Mouse (Mus musculus) forebrain, embryonic 16.5 days (tissue): Measurements from ENCODE around the gene Apol10b. TPM values are rescaled to one million over a fixed set of nuclear protein-coding genes. Genes with fewer than 3 reads are reported as not detected.
"Not testable (repeated sequence)": the region's sequence is repeated elsewhere in the genome, so short reads cannot be mapped to it uniquely, and the experiment has no call there.

ENCODE experiments used
- ATAC-seq: fragments of 200-750 bp; cut with Nextera tagmentation; 2 replicates; pipeline ENCODE4 v1.8.0; 2017; ENCODE audit warnings: mild to moderate bottlenecking, moderate library complexity
- H3K27ac ChIP-seq: fragments of 300-500 bp; sonication (generic); 2 replicates; pipeline ENCODE4 v1.5.1; 2014; ENCODE audit warnings: low read length, control low read depth
- H3K27me3 ChIP-seq: fragments of 300-500 bp; sonication (generic); replicated peaks from 2 replicates; pipeline ENCODE4 v1.6.1; 2014; ENCODE audit warnings: low read length; ENCODE audit not compliant: control insufficient read depth, insufficient read depth
- H3K36me3 ChIP-seq: fragments of 300-500 bp; sonication (generic); 2 replicates; pipeline ENCODE4 v1.6.1; 2014; ENCODE audit not compliant: control insufficient read depth, insufficient read depth
- H3K4me1 ChIP-seq: fragments of 300-500 bp; sonication (generic); replicated peaks from 2 replicates; pipeline ENCODE4 v1.6.1; 2014; ENCODE audit warnings: low read length; ENCODE audit not compliant: control insufficient read depth, insufficient read depth
- H3K4me2 ChIP-seq: fragments of 300-500 bp; sonication (generic); 2 replicates; pipeline ENCODE4 v1.6.1; 2014; ENCODE audit warnings: mild to moderate bottlenecking, low read length, control low read depth
- H3K4me3 ChIP-seq: fragments of 300-500 bp; sonication (generic); replicated peaks from 2 replicates; pipeline ENCODE4 v1.5.1; 2014; ENCODE audit warnings: mild to moderate bottlenecking, low read length, control low read depth
- H3K9ac ChIP-seq: fragments of 300-500 bp; sonication (generic); replicated peaks from 2 replicates; pipeline ENCODE4 v1.6.1; 2014; ENCODE audit warnings: low read depth, low read length, control low read depth
- H3K9me3 ChIP-seq: fragments of 300-500 bp; sonication (generic); 2 replicates; pipeline ENCODE4 v1.6.1; 2016; ENCODE audit warnings: low read length; ENCODE audit not compliant: control insufficient read depth
- WGBS: fragments of 180-500 bp; shearing (Covaris S2); extraction: QIAGEN DNeasy Blood & Tissue Kit; methylation state at CpG from one replicate; pipeline ENCODE4 v1.1.7; 2014; 5-methylcytosine and 5-hydroxymethylcytosine counted together
- polyA plus RNA-seq: library from polyadenylated mRNA; unstranded; fragments of >200 nt; fragmentation: Nextera tagmentation; extraction: Ambion mirVana; gene quantifications from 2 replicates; pipeline ENCODE4 v1.2.1, GENCODE M21; 2015

Apol10b gene
- polyA plus RNA-seq, 1 experiment from 2014 or later: not detected

- no peaks in the 10 kb centered on the region for H3K4me1 ChIP-seq
- no peak overlapping the region for H3K27ac ChIP-seq
- H3K9me3 ChIP-seq: no peaks in the 10 kb centered on the region
- ATAC-seq: no peak
- no peaks in the 10 kb centered on the region for H3K27me3 ChIP-seq
- no peak overlapping the region for H3K4me3 ChIP-seq
- no peaks in the 10 kb centered on the region for H3K36me3 ChIP-seq
- H3K4me2 ChIP-seq: no peak overlapping the region
- 74% methylated on average over 2 of the region's 2 CpGs for WGBS
- no peak overlapping the region for H3K9ac ChIP-seq
These were observed 5.0 kb downstream of the Apol10b start for GRCm38 (mm10) chr15:77590881-77591280.

DNA sequence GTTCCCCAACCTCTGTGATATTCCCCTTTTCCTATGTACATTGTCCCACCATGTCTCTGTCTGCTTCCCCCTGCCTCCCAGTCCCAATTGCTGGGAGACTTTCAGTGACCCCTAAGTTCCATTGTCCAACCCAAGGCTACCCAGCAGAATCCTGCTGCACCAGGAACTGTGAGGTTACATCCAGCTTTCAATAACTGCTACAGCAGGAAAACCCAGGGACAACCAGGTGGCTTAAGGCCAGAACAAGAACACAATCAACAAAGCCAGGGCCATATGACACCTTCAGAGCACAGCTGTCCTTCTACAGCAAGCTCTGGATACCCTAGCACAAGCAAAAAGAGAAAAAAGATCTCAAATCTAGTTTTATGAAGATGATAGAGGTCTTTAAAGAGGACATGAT, 6.9 kb downstream of the Apol10b start:
- no peak for ATAC-seq
- Histone ChIP-seq H3K36me3 (no peaks in the 10 kb centered on the region), H3K27me3 (no peaks in the 10 kb centered on the region), H3K9ac (no peak overlapping the region), H3K4me1 (no peaks in the 10 kb centered on the region), H3K9me3 (no peaks in the 10 kb centered on the region), H3K27ac (no peak overlapping the region), H3K4me2 (no peak overlapping the region), H3K4me3 (no peak overlapping the region)

- no peak for ATAC-seq
- no peak overlapping the region for H3K4me2 ChIP-seq
- H3K27ac ChIP-seq: no peak overlapping the region
- H3K4me3 ChIP-seq: no peak overlapping the region
- H3K9me3 ChIP-seq: peaks cover 4% of the 10 kb centered on the region; the same call in 1 of the 2 replicates
- H3K27me3 ChIP-seq: no peaks in the 10 kb centered on the region
- H3K4me1 ChIP-seq: no peaks in the 10 kb centered on the region
- H3K36me3 ChIP-seq: no peaks in the 10 kb centered on the region
- no peak overlapping the region for H3K9ac ChIP-seq
These were observed 8.9 kb downstream of the Apol10b start for GRCm38 (mm10) chr15:77587026-77587425.

GRCm38 (mm10) chr15:77581681-77582080, 14.2 kb downstream of the Apol10b start:
- H3K36me3 ChIP-seq: no peaks in the 10 kb centered on the region
- peaks cover 4% of the 10 kb centered on the region; the same call in 1 of the 2 replicates for H3K9me3 ChIP-seq
- no peak overlapping the region for H3K9ac ChIP-seq
- H3K27me3 ChIP-seq: no peaks in the 10 kb centered on the region
- no peaks in the 10 kb centered on the region for H3K4me1 ChIP-seq
- 13% methylated on average over 1 of the region's 1 CpGs for WGBS
- H3K4me2 ChIP-seq: no peak overlapping the region
- no peak overlapping the region for H3K4me3 ChIP-seq
- no peak overlapping the region for H3K27ac ChIP-seq
- no peak for ATAC-seq

DNA sequence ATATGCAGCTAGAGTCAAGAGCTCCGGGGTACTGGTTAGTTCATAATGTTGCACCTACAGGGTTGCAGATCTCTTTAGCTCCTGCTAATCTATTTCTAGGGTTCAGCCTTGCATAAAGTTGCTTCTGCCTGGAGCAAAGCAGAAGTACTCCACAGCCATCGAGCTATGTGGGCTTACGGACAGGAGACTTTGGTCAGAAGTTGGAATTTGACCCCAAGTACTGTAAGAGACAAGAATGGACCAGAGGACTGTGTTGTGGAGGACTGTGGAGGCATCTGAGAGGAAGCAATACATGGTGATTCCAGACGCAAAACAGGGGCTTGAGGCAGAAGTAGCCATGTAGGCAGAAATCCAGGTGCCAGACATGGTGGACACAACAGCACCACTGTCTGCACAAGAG, 16.6 kb downstream of the Apol10b start:
- no peak for ATAC-seq
- 87% methylated on average over 4 of the region's 4 CpGs for WGBS
- Histone ChIP-seq H3K4me1 (no peaks in the 10 kb centered on the region), H3K4me3 (no peak overlapping the region), H3K27me3 (no peaks in the 10 kb centered on the region), H3K36me3 (no peaks in the 10 kb centered on the region), H3K27ac (no peak overlapping the region), H3K9ac (no peak overlapping the region), H3K4me2 (no peak overlapping the region), H3K9me3 (peaks cover 4% of the 10 kb centered on the region; the same call in 1 of the 2 replicates)

DNA sequence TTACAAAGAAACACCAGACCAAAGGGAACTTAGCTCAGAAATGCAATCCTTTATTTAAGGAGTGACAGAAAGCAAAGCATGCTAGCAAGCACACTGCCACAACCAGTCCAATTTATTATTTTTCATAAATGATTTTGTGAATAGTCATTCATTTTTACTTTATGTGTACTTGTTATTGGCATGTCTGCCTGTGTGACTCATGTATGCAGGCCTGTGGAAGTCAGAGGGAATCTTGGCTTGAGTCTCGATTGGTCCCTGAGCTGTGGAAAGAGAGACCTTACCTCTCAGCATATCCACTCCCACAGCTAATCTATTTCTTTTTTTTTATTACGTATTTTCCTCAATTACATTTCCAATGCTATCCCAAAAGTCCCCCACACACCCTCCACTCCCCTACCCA, 17.1 kb downstream of the Apol10b start:
- H3K9ac ChIP-seq: no peak overlapping the region
- H3K27ac ChIP-seq: no peak overlapping the region
- WGBS: 89% methylated on average over 2 of the region's 2 CpGs
- H3K4me2 ChIP-seq: no peak overlapping the region
- H3K4me3 ChIP-seq: no peak overlapping the region
- no peaks in the 10 kb centered on the region for H3K27me3 ChIP-seq
- no peaks in the 10 kb centered on the region for H3K4me1 ChIP-seq
- peaks cover 4% of the 10 kb centered on the region; the same call in 1 of the 2 replicates for H3K9me3 ChIP-seq
- ATAC-seq: no peak
- H3K36me3 ChIP-seq: no peaks in the 10 kb centered on the region

DNA sequence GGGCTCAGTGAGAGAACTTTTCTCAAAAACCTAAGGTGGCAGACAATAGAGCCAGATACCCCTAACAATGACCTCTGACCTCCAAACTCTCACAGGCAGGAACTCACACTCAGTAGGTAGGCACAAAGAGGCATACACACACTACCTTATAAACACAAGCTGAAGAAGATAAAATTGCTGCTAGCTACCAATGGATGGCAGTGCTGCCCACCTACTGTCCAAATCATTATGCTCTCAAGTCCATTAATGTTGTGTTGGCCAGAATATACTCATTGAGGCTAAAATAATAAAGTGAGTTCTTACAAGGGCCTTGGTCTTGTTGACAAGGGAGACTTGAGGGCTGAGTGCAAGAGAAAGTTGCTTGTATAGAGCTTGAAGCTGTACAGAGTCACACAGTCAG, 32.7 kb downstream of the Apol10b start:
- Histone ChIP-seq H3K36me3 (no peaks in the 10 kb centered on the region), H3K27ac (no peak overlapping the region), H3K4me1 (no peaks in the 10 kb centered on the region), H3K4me3 (no peak overlapping the region), H3K27me3 (no peaks in the 10 kb centered on the region), H3K4me2 (no peak overlapping the region), H3K9ac (no peak overlapping the region), H3K9me3 (no peaks in the 10 kb centered on the region)
- no peak for ATAC-seq

- H3K4me2 ChIP-seq: no peak within 1 kb of the TSS
- H3K4me1 ChIP-seq: no peaks in the 10 kb centered on the region
- H3K36me3 ChIP-seq: no peaks in the 10 kb centered on the region
- no peaks in the 10 kb centered on the region for H3K9me3 ChIP-seq
- ATAC-seq: no peak
- H3K4me3 ChIP-seq: no peak within 1 kb of the TSS
- H3K27ac ChIP-seq: no peak within 1 kb of the TSS
- H3K27me3 ChIP-seq: no peaks in the 10 kb centered on the region
- no peak within 1 kb of the TSS for H3K9ac ChIP-seq
These were observed 34.1 kb downstream of the Apol10b start, which contains the start of gene 1700025B11Rik for GRCm38 (mm10) chr15:77561792-77562191. Gene 1700025B11Rik (minus strand): TSS chr15:77561892.

GRCm38 (mm10) chr15:77539221-77539620, 56.7 kb downstream of the Apol10b start:
- H3K9ac ChIP-seq, H3K4me3 ChIP-seq, H3K4me2 ChIP-seq, H3K9me3 ChIP-seq, ATAC-seq, H3K27ac ChIP-seq, H3K27me3 ChIP-seq, H3K4me1 ChIP-seq, H3K36me3 ChIP-seq: not testable (repeated sequence)
- 35% methylated on average over 1 of the region's 1 CpGs for WGBS
